In the genomic region with DNA sequence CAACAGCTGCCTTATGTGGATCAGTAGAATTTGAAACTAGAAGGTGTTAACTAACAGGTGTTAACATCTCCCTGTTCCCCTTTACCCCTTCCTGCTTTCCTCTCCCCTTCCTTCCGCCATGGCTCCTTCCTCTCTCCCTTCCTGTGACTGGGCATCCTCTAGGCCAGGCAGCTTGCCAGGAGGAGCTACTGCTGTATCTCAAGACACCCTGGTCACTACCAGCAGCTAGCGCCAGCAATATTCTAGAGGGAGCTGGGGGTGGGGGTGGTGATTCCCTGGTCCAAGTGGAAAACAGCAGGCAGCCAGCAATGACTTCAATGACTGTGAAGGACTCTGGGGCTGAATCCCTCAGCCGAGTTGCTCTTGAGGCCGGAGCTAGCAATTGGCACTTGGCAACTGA, we compare ENCODE assay signal across 14 mouse cellular contexts. TPM values are rescaled to one million over a fixed set of nuclear protein-coding genes. Genes with fewer than 3 reads are reported as not detected.
A peak's percentile ranks its signal among the peaks of the same experiment; 100 is the strongest.
DNase-seq lines count a peak whose midpoint lies in the region; ATAC-seq and TF ChIP-seq lines count a peak whose summit lies in the region.
"Had no signal": no experiment of that assay in that cellular context is flagged by ENCODE, and none has a peak within 500 bp of the region (broad histone marks: within the 10 kb centered on the region; RNA-seq: fewer than 3 reads in every experiment).

No protein-coding gene starts in this region.

- intact Hi-C loops in gastrocnemius, adult 2 months (cut with DNase I): no loop called here
- intact Hi-C loops in left cerebral cortex, postnatal 4 days (cut with DNase I): no loop called here
- intact Hi-C loops in left cerebral cortex, postnatal 36 days (cut with DNase I): no loop called here

- ATAC-seq in embryonic facial prominence, embryonic 12.5 days (ENCODE audit: insufficient number of reproducible peaks, insufficient read depth, low FRiP score, low TSS enrichment): no peak
- ATAC-seq in limb, embryonic 12.5 days (ENCODE audit: insufficient number of reproducible peaks, insufficient read depth, low FRiP score, low TSS enrichment, low read depth): no peak
- no peak for ATAC-seq in CD4-positive, CD25-positive, alpha-beta regulatory T cell, adult 4 months

- no peaks in the 10 kb centered on the region for H3K36me3 ChIP-seq in embryonic facial prominence, embryonic 12.5 days
- no peaks in the 10 kb centered on the region for H3K36me3 ChIP-seq in limb, embryonic 12.5 days
- H3K36me3 ChIP-seq: limb, embryonic 15.5 days had no signal

- WGBS in embryonic facial prominence, embryonic 12.5 days: 85% methylated on average over 4 of the region's 4 CpGs
- WGBS in limb, embryonic 12.5 days: 75% methylated on average over 4 of the region's 4 CpGs

- no peak overlapping the region for H3K4me2 ChIP-seq in embryonic facial prominence, embryonic 12.5 days (replicated peaks)
- H3K4me2 ChIP-seq in limb, embryonic 12.5 days: no peak overlapping the region
- H3K4me2 ChIP-seq: limb, embryonic 15.5 days had no signal

- H3K4me3 ChIP-seq in gastrocnemius, adult 2 months: no peak overlapping the region
- H3K4me3 ChIP-seq in embryonic facial prominence, embryonic 12.5 days: no peak overlapping the region
- H3K4me3 ChIP-seq in limb, embryonic 12.5 days (replicated peaks): no peak overlapping the region
- H3K4me3 ChIP-seq: erythroblast, embryonic 14.5 days; limb, embryonic 15.5 days had no signal

- H3K9ac ChIP-seq in embryonic facial prominence, embryonic 12.5 days: no peak overlapping the region
- no peak overlapping the region for H3K9ac ChIP-seq in limb, embryonic 12.5 days (replicated peaks)
- H3K9ac ChIP-seq: limb, embryonic 15.5 days had no signal

- no peak for TF ChIP-seq CTCF in gastrocnemius, adult 2 months (IDR thresholded peaks at IDR 0.05)

- no peaks in the 10 kb centered on the region for H3K9me3 ChIP-seq in embryonic facial prominence, embryonic 12.5 days
- no peaks in the 10 kb centered on the region for H3K9me3 ChIP-seq in limb, embryonic 12.5 days
- H3K9me3 ChIP-seq: limb, embryonic 15.5 days had no signal

- H3K27me3 ChIP-seq in embryonic facial prominence, embryonic 12.5 days: no peaks in the 10 kb centered on the region
- H3K27me3 ChIP-seq in limb, embryonic 12.5 days: no peaks in the 10 kb centered on the region
- H3K27me3 ChIP-seq: limb, embryonic 15.5 days had no signal

- H3K27ac ChIP-seq in gastrocnemius, adult 2 months: no peak overlapping the region
- H3K27ac ChIP-seq in embryonic facial prominence, embryonic 12.5 days: peak overlapping the region; percentile 90
- peak overlapping the region; percentile 54 for H3K27ac ChIP-seq in limb, embryonic 12.5 days
- H3K27ac ChIP-seq: macrophage had no signal

- peak; percentile 53 for DNase-seq in gastrocnemius, adult 2 months
- no peak for DNase-seq in gastrocnemius, postnatal 25 days
- DNase-seq in left cerebral cortex, postnatal 4 days: peak; percentile 39
- DNase-seq in left cerebral cortex, postnatal 36 days (ENCODE audit: low spot score in 2 of 2): no peak
- DNase-seq: right cerebral cortex, postnatal 25 days; thymus, postnatal 4 days had no signal

- H3K4me1 ChIP-seq in embryonic facial prominence, embryonic 12.5 days: peaks cover 31% of the 10 kb centered on the region
- H3K4me1 ChIP-seq in limb, embryonic 12.5 days (replicated peaks): peaks cover 30% of the 10 kb centered on the region

RNA-seq across cellular contexts. Expression of a gene that starts 38.2 kb away (rescaled TPM):
- total RNA-seq in gastrocnemius, adult 2 months (2021): 1 to 10 TPM; 1.0 to 1.1 TPM
- 1 to 10 TPM; 1.0 to 2.3 TPM for total RNA-seq in gastrocnemius, postnatal 25 days (2021)
- total RNA-seq in left cerebral cortex, postnatal 4 days (2021): 10 to 100 TPM; 21.4 TPM
- total RNA-seq in left cerebral cortex, postnatal 36 days (2021): 1 to 10 TPM; 2.4 to 3.2 TPM
- polyA plus RNA-seq in embryonic facial prominence, embryonic 12.5 days (2016; fragmentation: Nextera tagmentation; extraction: Ambion mirVana): 25.2 and 27.7 TPM in 2 replicates
- polyA plus RNA-seq in limb, embryonic 12.5 days (2016; fragmentation: Nextera tagmentation; extraction: Ambion mirVana): 57.5 and 61.6 TPM in 2 replicates
- polyA plus RNA-seq in CD4-positive, CD25-positive, alpha-beta regulatory T cell, adult 4 months (2017; shearing (Covaris generic)): under 1 TPM; 0.14 to 0.38 TPM
- total RNA-seq: CH12.LX; neutrophil, adult 5-6 weeks had no signal
- polyA plus RNA-seq: erythroblast, embryonic 14.5 days; macrophage had no signal

RNA-seq across cellular contexts. Expression of a gene that starts 51.9 kb away (rescaled TPM):
- total RNA-seq in gastrocnemius, adult 2 months (2021): under 1 TPM in 1 of 2 experiments, not detected in 1; 0.25 TPM
- total RNA-seq in gastrocnemius, postnatal 25 days (2021): under 1 TPM in 1 of 2 experiments, not detected in 1; 0.15 TPM
- 1 to 10 TPM; 7.0 to 8.7 TPM for total RNA-seq in left cerebral cortex, postnatal 4 days (2021)
- 1 to 10 TPM; 1.3 to 1.4 TPM for total RNA-seq in left cerebral cortex, postnatal 36 days (2021)
- 45.5 and 48.4 TPM in 2 replicates for polyA plus RNA-seq in embryonic facial prominence, embryonic 12.5 days (2016; fragmentation: Nextera tagmentation; extraction: Ambion mirVana)
- polyA plus RNA-seq in limb, embryonic 12.5 days (2016; fragmentation: Nextera tagmentation; extraction: Ambion mirVana): 49.5 and 57.6 TPM in 2 replicates
- polyA plus RNA-seq in CD4-positive, CD25-positive, alpha-beta regulatory T cell, adult 4 months (2017; shearing (Covaris generic)): 1 to 10 TPM; 1.2 to 2.0 TPM

RNA-seq across cellular contexts. Expression of a gene that starts 52.0 kb away (rescaled TPM):
- total RNA-seq in gastrocnemius, adult 2 months (2021): 10 to 100 TPM in 1 of 2 experiments, 1 to 10 TPM in 1; 7.8 to 12.9 TPM
- 10 to 100 TPM in 1 of 2 experiments, 1 to 10 TPM in 1; 9.6 to 10.7 TPM for total RNA-seq in gastrocnemius, postnatal 25 days (2021)
- total RNA-seq in left cerebral cortex, postnatal 4 days (2021): 100 to 1,000 TPM; 108 to 110 TPM
- 10 to 100 TPM; 71.1 to 83.8 TPM for total RNA-seq in left cerebral cortex, postnatal 36 days (2021)
- polyA plus RNA-seq in embryonic facial prominence, embryonic 12.5 days (2016; fragmentation: Nextera tagmentation; extraction: Ambion mirVana): 65.4 and 66.6 TPM in 2 replicates
- 59.7 and 66.7 TPM in 2 replicates for polyA plus RNA-seq in limb, embryonic 12.5 days (2016; fragmentation: Nextera tagmentation; extraction: Ambion mirVana)
- polyA plus RNA-seq in CD4-positive, CD25-positive, alpha-beta regulatory T cell, adult 4 months (2017; shearing (Covaris generic)): 10 to 100 TPM; 61.9 to 72.2 TPM

Comparison
In these comparisons a context has a peak if more than half of its experiments do, and no peak if none do; other contexts are left out.
1. DNase-seq: peak in gastrocnemius, adult 2 months (single experiment) and left cerebral cortex, postnatal 4 days (single experiment); none in gastrocnemius, postnatal 25 days (single experiment) and left cerebral cortex, postnatal 36 days (0 of 2).
2. RNA of a gene that starts 38.2 kb away (total RNA-seq): 21.4 TPM in left cerebral cortex, postnatal 4 days; 2.4 to 3.2 TPM in left cerebral cortex, postnatal 36 days, 1.0 to 2.3 TPM in gastrocnemius, postnatal 25 days and 1.0 to 1.1 TPM in gastrocnemius, adult 2 months; every median in the first group is over 4 times any median in the second.
3. RNA of a gene that starts 52.0 kb away (total RNA-seq): 108 to 110 TPM in left cerebral cortex, postnatal 4 days and 71.1 to 83.8 TPM in left cerebral cortex, postnatal 36 days; 7.8 to 12.9 TPM in gastrocnemius, adult 2 months and 9.6 to 10.7 TPM in gastrocnemius, postnatal 25 days; every median in the first group is over 4 times any median in the second.